Mouse (Mus musculus) spleen, adult 12 weeks (tissue): ENCODE measurements at regions not wholly inside any gene's neighbourhood (a gene's known extent, or its start where the extent isn't known, plus 50 kb on each side); places are given as distances from the start of the nearest gene placed in this dataset.

Source experiments
- DNase-seq: peaks from one replicate; pipeline ENCODE4 v3.0.0; 2022; ENCODE audit warnings: low spot score

DNA sequence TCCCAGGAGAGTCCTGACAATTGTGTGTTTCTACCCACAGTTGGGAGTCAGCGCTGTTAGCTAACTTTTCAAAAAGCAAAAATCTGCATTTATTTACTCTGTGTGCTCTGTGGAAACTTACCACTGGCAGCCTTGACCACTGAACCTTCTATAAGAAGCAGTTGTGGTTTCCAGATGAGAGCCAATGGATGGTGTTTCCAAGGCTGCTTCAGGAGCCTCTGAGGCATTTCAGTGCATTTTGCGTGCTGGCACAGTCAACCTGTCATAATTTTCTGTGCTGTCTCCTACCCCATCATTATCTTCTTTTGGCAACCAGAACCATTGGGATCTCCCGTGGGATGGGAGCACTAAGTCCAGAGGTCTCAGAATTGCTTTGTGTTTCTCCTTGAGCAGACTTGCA, 60.3 kb downstream of the 4930544G11Rik start:
- no peak for DNase-seq

DNA sequence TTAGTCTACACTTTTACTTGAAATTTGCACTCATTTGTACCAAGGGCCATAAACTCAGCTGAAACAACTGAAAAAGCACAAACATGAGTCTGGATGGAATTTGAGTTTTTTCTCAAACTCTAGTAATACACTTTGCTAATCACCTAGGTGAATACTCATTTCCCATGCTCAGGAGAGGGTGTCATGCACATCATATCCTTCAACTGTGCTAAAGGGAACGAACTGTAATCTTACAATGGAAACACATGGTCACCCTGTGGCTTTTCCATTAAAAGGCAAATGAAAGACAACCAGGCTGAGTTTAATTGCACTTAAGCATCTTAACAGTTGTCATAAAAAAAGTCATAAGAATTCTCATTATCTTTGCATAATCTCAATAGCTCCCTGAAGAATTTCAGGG, 71.1 kb downstream of the 4930544G11Rik start:
- no peak for DNase-seq

DNA sequence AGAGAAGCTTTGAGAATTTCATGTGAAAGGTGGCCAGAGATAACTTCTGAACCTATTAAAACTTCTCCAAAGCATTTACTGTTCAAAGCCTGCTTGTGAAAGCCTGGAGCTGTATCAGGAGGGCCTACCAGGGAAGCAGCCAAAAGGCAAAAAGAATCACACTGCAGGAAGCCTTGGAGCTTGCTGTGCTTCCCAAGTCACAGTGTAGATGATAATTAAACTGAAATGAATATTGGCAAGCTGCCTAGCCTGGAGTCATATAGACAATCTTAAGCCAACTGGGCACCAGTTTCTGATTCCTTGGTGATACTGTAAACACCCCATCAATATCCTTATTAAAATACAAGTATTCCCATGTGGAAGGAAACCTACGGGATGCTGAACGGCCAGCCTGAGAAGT, 84.4 kb downstream of the 4930544G11Rik start:
- DNase-seq, result no peak

DNA sequence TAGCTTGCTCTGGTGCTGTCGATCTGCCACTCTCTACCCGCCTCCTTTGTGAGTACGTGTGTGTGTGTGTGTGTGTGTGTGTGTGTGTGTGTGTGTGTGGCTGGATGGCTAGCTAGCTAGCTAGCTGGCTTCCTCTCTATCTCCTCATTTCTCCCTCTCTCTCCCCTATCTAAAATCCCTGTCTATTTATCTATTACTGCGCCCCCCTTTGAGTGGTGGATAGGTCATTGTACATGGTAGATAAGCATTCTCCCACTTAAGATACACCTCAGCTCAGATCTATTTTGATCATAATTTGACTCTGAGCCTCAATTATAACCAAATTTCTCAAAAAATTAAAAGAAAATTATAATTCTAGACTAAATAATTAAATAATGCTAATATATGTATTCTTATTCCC, 99.4 kb downstream of the 4930544G11Rik start:
- no peak for DNase-seq

DNA sequence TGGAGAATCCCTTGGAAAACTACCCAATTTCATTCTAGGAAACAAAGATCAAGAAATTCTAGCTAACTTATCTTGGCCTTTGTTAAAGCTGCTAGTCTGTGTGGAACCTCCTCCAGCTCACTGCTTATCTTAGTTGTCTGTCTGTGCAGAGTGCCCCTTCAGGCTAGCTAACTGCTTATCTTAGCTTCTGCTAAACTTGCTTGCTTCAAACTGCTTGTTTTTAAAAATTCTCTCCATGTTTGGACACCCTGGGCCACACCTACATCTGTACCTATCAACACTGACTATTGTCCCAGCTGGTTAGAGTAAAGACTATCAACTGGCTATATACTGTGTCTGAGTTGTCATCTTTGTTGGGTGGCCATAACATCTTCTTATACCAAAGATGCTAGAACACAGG, 100.0 kb downstream of the 4930544G11Rik start:
- no peak for DNase-seq

DNA sequence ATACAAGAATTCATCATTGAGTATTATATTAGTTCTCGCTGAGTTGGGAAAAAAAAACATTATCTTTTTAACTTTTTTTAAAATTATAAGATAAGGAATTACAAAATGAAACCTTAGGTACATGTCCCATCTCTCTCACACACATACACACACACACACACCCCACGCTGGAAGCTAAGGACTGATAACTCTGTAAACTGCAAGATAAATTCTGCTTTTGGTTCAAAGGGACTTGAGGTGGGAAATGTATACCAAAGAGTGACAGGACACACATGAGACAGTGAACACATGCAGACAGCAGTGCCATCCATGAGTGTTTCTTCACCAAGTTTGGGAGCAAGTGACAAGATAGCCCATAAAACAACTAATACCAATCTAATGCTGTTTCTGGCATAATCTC, 100.8 kb downstream of the 4930544G11Rik start:
- DNase-seq, result no peak

DNA sequence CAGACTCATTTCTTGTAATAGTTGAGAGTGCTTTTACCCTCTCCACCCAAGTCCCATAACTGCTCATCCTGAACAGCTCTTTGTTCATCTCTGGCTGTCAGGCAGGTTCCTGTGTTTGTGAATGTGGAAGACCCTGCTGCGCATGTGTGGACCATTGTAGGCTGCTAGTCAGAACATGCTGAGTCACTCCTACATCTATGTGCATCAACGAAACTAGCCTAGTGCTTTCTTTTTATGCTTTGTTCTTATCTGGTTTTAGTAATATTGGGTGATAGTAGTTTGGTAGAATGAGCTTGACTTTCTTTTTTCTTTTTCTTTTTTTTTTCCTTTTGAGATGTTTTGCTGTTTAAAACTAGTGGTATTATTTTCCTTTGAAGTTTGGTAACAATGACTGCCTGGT, 116.5 kb downstream of the 4930544G11Rik start:
- no peak for DNase-seq

DNA sequence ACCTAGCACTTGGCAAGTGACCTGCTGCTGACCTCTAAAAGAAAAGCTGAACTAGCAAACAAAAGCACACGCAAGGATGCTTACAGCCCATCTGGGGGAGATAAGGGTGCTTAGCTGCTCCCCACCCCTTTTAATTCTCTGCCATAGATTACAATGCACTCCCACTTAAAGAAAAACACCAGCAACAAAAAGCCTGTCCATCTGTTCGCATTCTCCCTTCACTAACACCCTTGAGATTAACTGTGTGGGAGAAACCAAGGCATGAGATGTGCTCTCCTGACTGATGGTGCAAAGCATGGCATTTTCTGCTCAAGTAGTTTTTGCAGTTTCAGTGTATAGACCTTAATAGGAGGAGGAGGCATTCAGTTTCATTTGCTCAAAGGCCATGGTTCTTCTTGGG, 125.0 kb downstream of the 4930544G11Rik start:
- DNase-seq, result no peak

DNA sequence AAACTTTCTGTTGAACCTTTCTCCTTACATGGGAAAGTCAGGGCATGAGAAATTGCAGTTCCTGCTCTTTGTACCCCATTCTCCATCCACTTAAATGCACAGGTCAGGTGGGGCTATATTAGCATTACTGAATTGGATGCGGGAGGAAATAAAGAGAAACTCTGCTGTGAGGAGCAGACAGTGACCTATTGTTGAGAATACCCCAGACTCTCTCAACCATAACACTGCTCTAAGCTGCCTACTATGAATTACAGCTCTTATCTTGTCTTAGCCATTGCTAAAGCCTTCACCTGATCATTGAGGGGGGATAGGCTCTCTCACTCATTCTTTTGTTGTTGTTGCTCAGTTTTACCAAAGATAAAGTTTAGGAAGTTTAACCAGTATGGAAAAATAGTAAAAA, 126.4 kb downstream of the 4930544G11Rik start:
- no peak for DNase-seq

DNA sequence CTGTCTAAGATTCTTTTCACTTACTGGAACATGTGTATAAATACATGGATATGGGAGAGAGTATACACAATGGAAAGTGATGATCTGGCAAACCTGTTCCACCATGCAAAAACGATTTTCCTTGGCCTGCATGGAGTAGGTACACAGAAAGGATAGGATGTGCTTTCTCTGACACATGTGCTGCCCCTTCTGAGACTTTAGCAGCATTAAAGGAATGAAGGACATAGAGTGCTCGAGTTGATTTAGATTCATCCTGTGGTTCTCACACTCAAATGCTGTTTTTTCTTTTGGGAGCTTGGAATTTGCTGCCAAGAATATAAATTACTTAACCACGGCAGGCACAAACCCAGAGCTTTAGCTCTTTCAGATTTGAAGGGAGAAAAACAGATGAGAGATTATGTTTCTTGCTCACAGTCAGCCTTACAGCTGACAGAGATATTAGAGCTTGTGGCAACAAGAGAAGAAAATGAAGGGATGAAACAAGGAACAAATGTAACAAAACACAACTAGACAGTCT, 149.2 kb downstream of the 4930544G11Rik start:
- no peak for DNase-seq

DNA sequence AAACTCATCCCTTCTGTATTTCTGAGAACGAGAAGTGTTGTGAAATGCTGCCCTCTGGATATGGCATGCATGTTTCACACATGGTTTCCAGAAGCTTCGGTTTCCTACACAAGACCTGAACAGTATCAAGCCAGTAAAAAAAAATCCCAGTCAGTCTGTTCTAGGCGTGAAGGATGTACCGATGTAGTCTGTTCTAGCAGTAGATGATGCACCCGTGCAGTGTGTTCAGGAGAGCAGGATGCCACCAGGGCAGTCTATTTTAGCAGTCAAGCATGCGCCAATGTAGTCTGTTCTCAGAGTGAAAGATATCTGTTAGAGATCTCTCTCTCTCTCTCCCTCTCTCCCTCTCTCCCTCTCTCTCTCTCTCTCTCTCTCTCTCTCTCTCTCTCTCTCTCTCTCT, 162.0 kb downstream of the 4930544G11Rik start:
- no peak for DNase-seq

DNA sequence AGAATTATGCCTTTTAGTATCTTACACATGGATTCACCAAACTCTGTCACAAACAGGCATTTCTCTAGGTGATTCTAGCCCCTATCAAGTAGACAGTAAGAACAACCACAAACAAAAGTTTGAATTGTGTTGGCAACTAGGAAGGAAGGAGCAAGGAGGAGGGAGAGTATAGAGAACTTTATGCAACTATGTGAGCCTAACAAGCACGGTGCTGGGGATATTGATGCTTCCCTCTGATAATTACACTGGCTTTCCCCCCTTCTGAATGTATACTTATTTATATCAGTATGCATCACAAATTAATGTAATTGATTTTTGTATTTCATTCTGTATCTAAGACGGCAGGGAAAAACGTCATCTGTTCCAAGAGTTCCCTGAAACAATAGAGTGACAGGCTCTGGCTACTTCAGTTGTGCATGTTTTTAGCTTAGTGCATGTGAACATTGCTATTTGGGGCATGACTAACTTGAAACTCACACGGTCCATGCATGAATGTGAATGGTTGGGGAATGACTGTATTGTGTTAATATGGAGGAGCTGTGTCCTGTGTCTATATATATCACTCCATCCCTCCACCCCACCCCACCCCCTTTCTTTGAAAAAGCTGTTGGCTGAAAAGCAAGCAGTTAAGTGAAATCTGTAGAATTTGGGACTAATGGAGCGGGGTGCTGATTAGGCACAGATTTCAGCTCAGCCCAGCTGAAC, 169.2 kb downstream of the 4930544G11Rik start:
- DNase-seq, result no peak

DNA sequence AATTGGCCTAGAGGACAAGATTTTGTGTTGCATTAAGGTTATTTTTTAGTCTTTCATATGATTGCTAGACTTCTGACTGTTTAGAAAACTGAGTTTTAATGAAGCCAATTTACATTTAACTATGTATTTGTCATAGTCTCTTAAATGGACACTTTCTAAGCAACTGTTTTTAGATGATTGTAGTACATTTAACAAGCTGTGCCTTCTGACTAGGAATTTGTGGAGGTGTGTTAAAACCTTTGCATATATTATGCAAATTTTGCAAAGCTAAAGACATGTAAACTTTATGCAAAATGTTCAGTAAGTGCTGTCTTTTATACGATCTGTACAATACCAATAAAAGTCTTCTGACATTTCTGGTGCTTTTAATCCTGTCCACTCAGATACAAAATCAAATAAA, 171.9 kb downstream of the 4930544G11Rik start:
- no peak for DNase-seq

DNA sequence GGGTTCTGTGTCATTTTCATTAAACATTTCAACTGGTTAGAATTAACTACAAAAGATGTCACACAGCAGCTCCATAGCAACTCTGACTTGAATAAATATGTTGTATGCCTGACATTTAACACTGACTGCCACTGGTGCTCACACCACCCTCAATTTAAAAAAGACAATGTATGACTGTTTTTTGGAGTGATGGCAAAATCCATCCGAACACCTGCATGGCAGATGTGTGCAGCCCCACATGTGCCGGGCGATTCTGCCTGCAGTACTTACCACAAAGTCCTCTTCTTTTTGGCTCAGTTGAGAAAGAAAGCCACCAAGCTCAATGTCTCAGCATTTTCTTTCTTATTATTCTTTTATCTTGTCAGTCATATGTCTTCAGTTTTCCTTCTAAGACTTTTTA, 199.4 kb downstream of the 4930544G11Rik start:
- no peak for DNase-seq

DNA sequence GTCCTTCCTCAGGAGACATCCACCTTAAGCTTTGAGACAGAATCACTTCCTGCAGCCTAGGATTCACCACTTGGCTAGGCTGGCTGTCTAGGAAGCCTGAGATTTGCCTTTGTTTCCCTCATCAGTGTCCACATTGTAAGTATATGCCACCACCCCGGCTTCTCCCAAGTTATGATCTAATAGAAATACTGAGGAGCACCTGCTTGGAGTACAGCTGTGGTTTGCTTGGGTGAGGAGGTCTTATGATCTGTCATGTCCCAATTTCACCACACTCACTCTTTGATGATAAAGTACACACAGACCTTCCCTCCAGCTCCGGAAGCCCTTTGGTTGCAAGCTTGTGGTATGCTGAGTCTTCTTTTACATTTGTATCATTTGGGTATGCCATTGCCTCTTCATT, 202.4 kb downstream of the 4930544G11Rik start:
- no peak for DNase-seq

DNA sequence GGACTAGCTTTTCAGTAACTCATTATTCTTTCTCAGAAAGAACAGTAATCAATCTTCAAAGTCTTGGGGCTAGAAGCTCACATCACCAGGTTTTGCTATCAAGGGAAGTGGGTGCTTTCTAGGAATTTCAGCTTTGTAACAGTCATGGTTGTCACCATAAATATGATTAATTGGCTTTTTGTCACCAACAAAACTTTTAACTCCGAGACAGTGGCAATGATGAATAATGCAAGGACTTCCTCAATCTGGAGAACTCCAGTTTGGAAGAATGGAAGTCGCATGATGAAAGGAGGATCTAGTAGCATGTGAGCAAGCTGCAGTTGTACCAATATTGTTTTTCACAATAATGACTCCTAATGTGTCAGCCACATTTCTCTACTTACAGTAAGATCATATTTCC, 208.4 kb downstream of the 4930544G11Rik start:
- DNase-seq, result no peak

DNA sequence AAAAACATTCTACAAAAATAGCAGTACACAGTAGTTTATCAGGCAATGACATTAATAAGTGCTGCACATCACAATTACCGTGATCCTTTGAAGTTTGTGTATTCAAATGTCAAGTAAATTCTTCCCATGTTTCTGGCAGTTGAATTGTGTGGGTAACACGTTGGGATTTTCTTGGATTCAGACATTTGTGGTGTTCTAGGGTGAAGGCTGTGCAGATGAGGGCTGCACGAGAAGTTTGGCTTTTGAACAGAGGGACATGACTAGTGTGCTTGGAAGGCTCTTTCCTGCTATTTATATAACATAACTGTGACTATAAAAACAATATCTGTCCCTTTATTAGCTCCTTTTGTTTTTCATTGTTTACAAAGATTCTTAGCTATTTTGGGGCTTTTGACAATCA, 216.5 kb downstream of the 4930544G11Rik start:
- no peak for DNase-seq

DNA sequence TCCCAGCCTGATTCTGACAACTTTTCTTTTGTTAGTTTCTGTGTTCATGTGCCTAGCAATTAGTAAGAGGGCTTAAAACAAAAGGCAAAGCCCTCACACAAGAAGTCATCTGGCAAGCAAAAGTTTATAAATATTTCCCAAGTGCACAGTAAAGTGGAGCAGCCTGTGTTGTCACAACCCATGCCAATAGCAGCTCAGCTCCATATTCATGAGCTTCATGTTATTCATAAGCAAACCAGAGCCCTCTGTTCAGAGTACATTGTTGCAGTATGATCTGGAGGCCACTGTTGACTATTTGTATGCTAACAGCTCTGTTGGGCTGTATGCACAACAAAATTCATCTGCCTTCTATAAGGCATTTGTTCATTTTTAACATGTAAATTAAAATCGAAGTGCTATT, 245.6 kb downstream of the 4930544G11Rik start:
- DNase-seq, result no peak

DNA sequence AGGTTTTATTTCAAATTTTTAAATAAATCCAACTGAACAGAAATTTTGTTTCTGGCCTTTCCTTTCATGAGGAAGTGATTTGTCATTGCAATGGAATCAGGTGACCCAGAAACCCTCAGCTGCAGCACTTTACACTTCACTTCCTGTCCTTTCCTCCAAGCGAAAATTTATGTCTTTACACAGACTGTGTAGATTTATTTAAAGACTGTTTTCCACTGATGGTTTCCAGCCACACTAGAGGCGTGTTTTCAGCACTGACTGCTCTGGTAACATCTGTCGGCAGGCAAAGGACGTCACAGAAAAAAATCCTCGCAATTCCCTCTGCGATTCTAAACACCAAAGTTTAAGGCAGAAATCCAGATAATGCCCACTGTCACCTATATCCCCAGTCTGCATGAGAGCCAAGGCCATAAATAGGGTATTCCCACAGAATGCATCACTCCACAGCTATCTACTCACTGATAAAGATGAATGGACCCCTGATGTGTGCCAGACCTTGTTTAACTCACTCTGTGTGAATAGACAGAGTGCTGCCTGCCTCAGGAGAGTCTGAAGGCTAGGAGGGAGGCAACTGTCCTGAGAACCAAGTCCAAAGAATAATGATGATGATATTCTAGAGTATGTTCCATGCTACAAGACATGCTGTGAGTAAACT, 247.9 kb downstream of the 4930544G11Rik start:
- DNase-seq, result no peak

DNA sequence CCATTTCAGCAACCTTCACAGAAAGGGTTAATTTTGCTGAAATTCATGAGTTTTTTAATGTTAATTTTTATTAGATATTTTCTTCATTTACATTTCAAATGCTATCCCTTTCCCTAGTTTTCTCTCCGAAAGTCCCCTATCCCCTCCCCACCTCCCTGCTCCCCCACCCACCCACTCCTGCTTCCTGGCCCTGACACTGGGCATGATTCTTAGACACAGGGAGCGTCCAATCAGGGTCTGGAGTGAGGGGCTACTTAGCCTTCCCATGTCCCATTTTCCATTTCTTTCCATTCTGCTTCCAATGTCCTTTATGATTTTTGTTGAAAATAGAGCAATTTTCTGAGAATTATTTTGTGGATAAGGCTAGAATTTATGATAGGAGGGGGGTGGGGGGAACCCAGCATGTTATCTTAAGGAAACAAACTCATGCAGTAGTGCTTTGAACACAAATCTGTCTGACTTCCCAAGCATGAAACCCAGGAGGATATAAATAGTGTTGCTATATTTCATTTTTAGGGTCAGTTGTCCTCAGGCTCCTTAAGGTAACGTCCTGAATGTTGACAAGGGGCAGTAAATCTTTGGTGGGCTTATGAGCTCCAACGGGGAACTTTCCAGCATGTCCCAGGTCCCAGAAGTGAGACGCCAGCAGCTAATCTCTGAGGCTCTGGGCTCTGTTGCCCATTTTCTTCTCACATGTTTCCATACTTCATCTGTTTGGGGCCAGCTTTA, 254.0 kb downstream of the 4930544G11Rik start:
- no peak for DNase-seq

DNA sequence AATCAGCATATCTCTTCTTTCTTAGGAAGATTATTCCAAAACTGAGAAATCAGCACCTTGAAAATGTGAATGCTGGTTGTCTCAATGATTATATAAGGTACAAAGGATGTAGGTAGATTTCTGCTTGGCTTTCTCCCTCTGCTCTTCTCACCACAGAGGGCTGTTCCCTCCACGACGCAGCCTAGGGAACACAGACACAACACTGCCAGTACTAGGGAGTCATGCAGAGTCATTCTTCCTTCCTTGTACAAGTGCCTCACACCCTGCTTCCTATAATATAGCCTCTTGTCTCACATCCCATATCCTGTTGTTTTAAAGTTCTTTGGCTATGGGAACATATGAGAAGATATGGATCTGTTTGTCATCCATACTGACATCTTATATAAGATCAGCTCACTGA, 265.1 kb downstream of the 4930544G11Rik start:
- no peak for DNase-seq

DNA sequence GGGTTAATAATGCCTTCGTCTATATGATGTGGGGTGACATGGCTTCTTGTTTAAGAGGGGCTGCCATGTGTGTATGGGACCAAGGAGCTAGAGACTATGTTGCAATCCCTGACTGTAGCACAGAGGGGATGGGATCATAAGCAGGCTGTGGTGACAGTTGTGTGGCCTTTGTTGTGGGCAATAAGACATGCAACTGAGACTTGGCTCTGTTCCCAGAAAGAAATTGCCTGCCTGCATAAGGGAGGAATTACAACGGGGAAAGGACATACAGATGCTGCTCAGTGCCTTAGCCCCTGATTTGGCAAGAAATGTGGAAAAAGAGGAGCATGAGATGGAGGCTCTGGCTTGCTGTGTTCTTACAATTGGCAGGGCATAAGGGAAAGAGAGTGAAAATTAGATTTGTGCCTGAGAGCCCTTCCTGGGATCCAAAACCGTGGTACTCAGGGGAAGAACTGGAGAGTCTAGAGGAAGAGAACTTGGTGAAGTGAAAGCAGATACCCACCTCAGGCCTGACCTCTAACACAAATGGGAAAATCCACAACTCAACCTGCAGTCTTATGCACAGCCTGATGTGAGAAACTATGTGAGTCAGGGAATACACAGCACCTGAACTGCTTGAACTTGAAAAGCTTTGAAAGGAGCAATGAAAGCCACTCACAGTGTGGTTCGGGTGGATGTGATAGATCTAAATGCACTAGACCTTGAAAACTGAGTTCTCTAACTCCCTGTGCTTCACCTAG, 271.9 kb downstream of the 4930544G11Rik start:
- no peak for DNase-seq
